Mouse (Mus musculus): ENCODE results near the gene Igsf9b. TPM values are rescaled to one million over a fixed set of nuclear protein-coding genes. Genes with fewer than 3 reads are reported as not detected.

Gene Igsf9b
- polyA plus RNA-seq, 1 experiment from 2014 or later: 1.7 TPM

DNA sequence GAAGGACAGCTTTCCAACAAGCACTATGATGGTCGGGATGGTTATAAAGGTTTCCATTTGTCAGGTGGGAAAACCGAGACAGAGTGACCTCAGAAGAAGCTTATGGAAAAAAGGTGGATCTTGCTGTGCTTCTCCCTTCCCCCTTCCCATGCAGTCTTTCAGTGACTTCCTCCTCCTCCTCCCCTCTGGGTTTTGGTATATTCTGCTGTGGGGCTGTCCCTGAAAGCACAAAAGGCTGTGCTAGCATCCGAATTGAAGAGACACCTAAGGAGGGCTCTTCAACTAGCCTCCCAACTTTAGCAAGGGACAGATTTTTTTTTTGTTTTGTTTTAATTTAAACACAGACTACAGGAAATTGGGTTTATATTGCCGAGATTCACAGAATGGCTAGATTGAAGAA lies 1.7 kb downstream of the Igsf9b start:
- H3K9me3 ChIP-seq (replicated peaks; ENCODE audit: control insufficient read depth, low read length): no peaks in the 10 kb centered on the region
- peaks cover 26% of the 10 kb centered on the region for H3K27me3 ChIP-seq (ENCODE audit: control insufficient read depth, insufficient read depth, low read length)
- no peak overlapping the region for H3K27ac ChIP-seq (ENCODE audit: low read depth, low read length)
- WGBS (ENCODE audit: insufficient replicate concordance): 13% methylated on average over 4 of the region's 4 CpGs
- peaks cover 7% of the 10 kb centered on the region; the same call in 1 of the 2 replicates for H3K4me1 ChIP-seq (ENCODE audit: control insufficient read depth, insufficient read depth, low read length)
- peak overlapping the region; percentile 67 for H3K4me3 ChIP-seq (ENCODE audit: low read depth, low read length)
- ATAC-seq (replicated peaks; ENCODE audit: insufficient number of reproducible peaks, low FRiP score, low TSS enrichment): no peak
- H3K9ac ChIP-seq (ENCODE audit: low read depth, low read length): no peak overlapping the region
- H3K36me3 ChIP-seq (ENCODE audit: control insufficient read depth, insufficient read depth, low read length): no peaks in the 10 kb centered on the region
- peak overlapping the region; percentile 94 for H3K4me2 ChIP-seq

DNA sequence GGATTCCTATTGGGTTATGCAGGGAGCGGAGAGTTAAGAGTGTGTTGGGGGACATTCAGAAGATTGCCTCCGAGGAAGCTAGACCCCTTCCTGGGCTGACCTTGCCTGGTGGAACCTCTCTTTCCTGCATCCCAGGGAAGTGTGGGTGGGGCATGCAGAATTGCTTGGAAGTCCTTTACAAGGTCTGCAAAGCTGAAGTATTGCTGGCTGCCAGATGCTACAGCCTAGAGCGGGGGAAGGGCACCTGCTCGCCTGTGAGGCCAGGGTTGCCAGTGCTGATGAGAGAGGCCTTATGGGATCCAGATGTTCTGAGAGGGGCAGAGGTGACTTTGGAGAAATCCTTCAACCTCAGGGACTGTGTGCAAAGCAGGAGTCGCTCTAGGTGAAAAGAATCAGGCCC lies 2.5 kb downstream of the Igsf9b start:
- no peak for ATAC-seq (replicated peaks; ENCODE audit: insufficient number of reproducible peaks, low FRiP score, low TSS enrichment)
- Histone ChIP-seq H3K4me2 (no peak overlapping the region), H3K36me3 (ENCODE audit: control insufficient read depth, insufficient read depth, low read length) (no peaks in the 10 kb centered on the region), H3K4me1 (ENCODE audit: control insufficient read depth, insufficient read depth, low read length) (peaks cover 7% of the 10 kb centered on the region; the same call in 1 of the 2 replicates), H3K27me3 (ENCODE audit: control insufficient read depth, insufficient read depth, low read length) (peaks cover 26% of the 10 kb centered on the region), H3K27ac (ENCODE audit: low read depth, low read length) (no peak overlapping the region), H3K9me3 (replicated peaks; ENCODE audit: control insufficient read depth, low read length) (no peaks in the 10 kb centered on the region), H3K4me3 (ENCODE audit: low read depth, low read length) (no peak overlapping the region), H3K9ac (ENCODE audit: low read depth, low read length) (no peak overlapping the region)
- WGBS (ENCODE audit: insufficient replicate concordance): 43% methylated on average over 5 of the region's 5 CpGs

DNA sequence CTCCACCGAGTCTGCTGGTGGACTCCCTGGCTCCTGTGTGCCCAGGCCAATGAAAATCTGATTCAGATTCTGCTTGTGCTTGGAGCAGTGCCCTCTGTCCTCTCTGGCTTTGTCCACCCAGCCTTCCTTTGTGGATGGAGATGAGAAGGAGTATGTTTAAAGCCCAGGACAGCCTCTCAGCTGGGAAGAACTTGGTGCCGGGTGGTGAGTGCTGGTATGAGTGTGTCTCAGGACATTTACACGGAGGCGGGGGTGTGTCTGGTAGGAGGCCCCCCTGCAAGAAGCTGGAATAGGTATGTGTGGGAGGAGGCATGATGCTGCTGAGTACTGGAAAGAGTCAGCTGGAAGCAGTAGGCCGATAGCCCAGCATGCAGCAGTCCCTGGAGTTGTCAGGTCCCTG lies 3.3 kb downstream of the Igsf9b start:
- Histone ChIP-seq H3K4me2 (no peak overlapping the region), H3K27ac (ENCODE audit: low read depth, low read length) (no peak overlapping the region), H3K4me1 (ENCODE audit: control insufficient read depth, insufficient read depth, low read length) (peaks cover 7% of the 10 kb centered on the region; the same call in 1 of the 2 replicates), H3K27me3 (ENCODE audit: control insufficient read depth, insufficient read depth, low read length) (peaks cover 26% of the 10 kb centered on the region), H3K9me3 (replicated peaks; ENCODE audit: control insufficient read depth, low read length) (no peaks in the 10 kb centered on the region), H3K4me3 (ENCODE audit: low read depth, low read length) (no peak overlapping the region), H3K9ac (ENCODE audit: low read depth, low read length) (no peak overlapping the region), H3K36me3 (ENCODE audit: control insufficient read depth, insufficient read depth, low read length) (no peaks in the 10 kb centered on the region)
- ATAC-seq (replicated peaks; ENCODE audit: insufficient number of reproducible peaks, low FRiP score, low TSS enrichment): no peak
- 52% methylated on average over 5 of the region's 5 CpGs for WGBS (ENCODE audit: insufficient replicate concordance)

DNA sequence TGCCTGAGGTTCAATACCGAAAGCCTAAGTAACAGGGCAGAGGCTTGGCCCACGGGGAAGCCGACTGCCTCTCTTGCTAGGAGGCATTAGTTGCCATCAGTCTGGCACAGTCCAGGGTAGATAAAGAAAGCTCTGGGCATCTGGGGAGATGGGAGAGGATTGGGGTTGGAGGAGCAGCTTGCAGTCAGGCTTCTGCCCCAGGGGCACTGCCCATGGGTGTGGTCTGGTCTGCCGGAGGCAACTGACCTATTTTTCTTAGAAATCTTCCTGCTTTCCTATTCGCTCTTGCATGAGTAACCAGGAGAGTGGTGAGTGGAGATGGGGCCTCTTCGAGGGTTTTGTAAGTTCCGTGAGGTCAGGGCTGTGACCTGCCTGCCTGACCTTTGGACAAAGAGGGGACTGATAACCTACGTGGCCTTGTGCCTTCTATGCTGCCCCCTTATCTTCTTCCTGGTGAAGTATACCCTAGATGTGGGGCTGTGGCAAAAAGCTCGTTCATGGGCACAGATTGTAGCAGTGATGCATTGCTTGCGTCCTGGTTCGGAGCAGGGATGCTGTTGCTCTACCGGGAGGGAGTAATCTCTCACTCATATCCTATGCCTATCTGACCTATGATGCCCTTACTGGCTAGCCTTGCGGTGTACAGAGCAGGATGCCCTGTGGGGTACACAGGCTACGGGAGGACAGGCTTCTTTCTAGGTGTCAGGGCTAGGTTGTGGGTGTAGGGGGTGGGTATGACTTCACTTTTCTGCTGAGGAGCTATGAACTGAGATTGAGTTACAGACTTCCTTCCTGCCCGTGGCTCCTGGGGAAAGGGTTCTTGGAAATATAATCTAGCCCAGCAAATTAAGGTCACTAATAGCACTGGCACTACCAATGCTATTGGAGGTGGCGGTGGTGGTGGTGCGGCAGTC lies 4.8 kb downstream of the Igsf9b start:
- H3K27ac ChIP-seq (ENCODE audit: low read depth, low read length): no peak overlapping the region
- ATAC-seq (replicated peaks; ENCODE audit: insufficient number of reproducible peaks, low FRiP score, low TSS enrichment): no peak

DNA sequence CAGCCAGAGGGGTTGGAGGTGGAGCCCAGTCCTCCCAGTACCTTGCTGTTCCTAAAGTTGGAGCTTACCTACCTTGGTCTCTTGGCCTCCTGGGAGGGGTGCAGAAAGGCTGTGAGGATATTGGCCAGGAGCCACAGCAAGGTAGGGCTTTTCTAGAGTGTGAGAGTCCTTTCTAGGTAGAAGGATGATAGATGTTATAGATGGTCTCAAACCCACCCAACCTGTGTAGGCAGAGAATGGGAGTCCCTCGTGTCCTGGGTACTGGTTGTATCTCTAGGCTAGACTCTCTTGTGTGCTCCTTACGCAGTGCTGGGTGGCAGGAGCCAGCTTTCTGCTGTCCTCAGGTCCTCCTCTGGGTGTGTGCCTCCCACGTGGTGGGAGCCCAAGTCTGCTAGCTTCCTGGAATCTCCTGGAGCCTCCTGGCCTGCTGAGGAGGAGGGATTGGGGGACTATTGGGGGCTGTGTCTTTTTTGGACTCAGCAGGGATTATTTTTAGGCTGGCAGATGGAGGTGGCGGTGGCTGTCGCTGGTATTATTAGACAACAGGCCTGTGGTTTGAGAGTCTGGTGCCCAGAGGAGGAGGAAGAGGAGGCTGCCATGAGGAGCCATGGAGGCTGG lies 5.6 kb downstream of the Igsf9b start:
- H3K27me3 ChIP-seq (ENCODE audit: control insufficient read depth, insufficient read depth, low read length): peaks cover 17% of the 10 kb centered on the region
- no peak overlapping the region for H3K4me2 ChIP-seq
- no peaks in the 10 kb centered on the region for H3K36me3 ChIP-seq (ENCODE audit: control insufficient read depth, insufficient read depth, low read length)
- H3K4me3 ChIP-seq (ENCODE audit: low read depth, low read length): no peak overlapping the region
- no peak for ATAC-seq (replicated peaks; ENCODE audit: insufficient number of reproducible peaks, low FRiP score, low TSS enrichment)
- H3K4me1 ChIP-seq (ENCODE audit: control insufficient read depth, insufficient read depth, low read length): peaks cover 5% of the 10 kb centered on the region; the same call in 1 of the 2 replicates
- WGBS (ENCODE audit: insufficient replicate concordance): 46% methylated on average over 5 of the region's 5 CpGs
- no peak overlapping the region for H3K9ac ChIP-seq (ENCODE audit: low read depth, low read length)
- no peaks in the 10 kb centered on the region for H3K9me3 ChIP-seq (replicated peaks; ENCODE audit: control insufficient read depth, low read length)
- no peak overlapping the region for H3K27ac ChIP-seq (ENCODE audit: low read depth, low read length)

More for the DNA sequence above, 4.8 kb downstream of the Igsf9b start:
- Histone ChIP-seq H3K9me3 (replicated peaks; ENCODE audit: control insufficient read depth, low read length) (no peaks in the 10 kb centered on the region), H3K4me2 (no peak overlapping the region), H3K4me1 (ENCODE audit: control insufficient read depth, insufficient read depth, low read length) (peaks cover 5% of the 10 kb centered on the region; the same call in 1 of the 2 replicates), H3K4me3 (ENCODE audit: low read depth, low read length) (no peak overlapping the region), H3K9ac (ENCODE audit: low read depth, low read length) (no peak overlapping the region), H3K36me3 (ENCODE audit: control insufficient read depth, insufficient read depth, low read length) (no peaks in the 10 kb centered on the region), H3K27me3 (ENCODE audit: control insufficient read depth, insufficient read depth, low read length) (peaks cover 20% of the 10 kb centered on the region)
- WGBS (ENCODE audit: insufficient replicate concordance): 54% methylated on average over 17 of the region's 17 CpGs

DNA sequence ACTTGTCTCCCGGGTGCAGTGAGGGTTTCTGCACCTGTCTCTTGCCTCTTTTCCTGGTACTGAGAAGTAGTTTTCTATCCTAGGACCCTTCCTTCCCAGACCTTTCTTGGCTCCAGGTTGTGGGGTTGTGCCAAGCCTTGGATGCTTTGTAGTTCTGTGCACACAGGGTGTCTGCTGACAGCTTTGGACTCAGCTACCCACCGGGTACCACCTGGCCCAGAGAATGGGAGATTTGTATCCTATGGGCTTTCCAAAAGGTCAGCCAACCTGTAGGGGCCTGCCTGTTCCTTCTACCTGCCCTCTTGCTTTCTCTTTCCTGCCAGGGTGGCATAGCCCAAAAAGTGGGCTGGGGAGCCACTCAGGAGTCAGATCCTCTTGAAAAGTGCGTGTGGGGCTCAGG lies 6.5 kb downstream of the Igsf9b start:
- H3K27me3 ChIP-seq (ENCODE audit: control insufficient read depth, insufficient read depth, low read length): peaks cover 9% of the 10 kb centered on the region
- ATAC-seq (replicated peaks; ENCODE audit: insufficient number of reproducible peaks, low FRiP score, low TSS enrichment): no peak
- peaks cover 5% of the 10 kb centered on the region; the same call in 1 of the 2 replicates for H3K4me1 ChIP-seq (ENCODE audit: control insufficient read depth, insufficient read depth, low read length)
- H3K9ac ChIP-seq (ENCODE audit: low read depth, low read length): no peak overlapping the region
- H3K27ac ChIP-seq (ENCODE audit: low read depth, low read length): no peak overlapping the region
- no peaks in the 10 kb centered on the region for H3K9me3 ChIP-seq (replicated peaks; ENCODE audit: control insufficient read depth, low read length)
- H3K4me3 ChIP-seq (ENCODE audit: low read depth, low read length): no peak overlapping the region
- 46% methylated on average over 3 of the region's 3 CpGs for WGBS (ENCODE audit: insufficient replicate concordance)
- H3K36me3 ChIP-seq (ENCODE audit: control insufficient read depth, insufficient read depth, low read length): no peaks in the 10 kb centered on the region
- H3K4me2 ChIP-seq: no peak overlapping the region

DNA sequence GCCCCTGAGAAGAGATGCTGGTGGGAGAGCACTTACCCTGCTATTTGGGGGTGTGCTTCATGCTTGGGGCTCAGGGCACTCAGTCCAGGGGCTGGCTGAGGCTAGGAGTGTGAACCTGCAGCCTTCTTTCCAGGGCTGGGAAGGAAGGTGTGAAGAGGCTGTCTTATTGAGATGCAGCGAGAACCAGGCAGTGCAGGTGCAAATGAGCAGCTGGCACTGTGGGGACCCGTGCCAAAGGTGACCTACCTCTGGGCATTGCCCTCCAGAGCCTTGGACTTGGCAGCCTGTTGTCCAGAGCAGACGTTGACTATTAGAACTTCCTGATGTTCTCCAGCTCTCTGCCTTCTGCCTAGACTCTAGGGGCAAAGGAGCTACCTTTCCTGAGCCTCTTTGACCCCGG lies 7.6 kb downstream of the Igsf9b start:
- Histone ChIP-seq H3K4me1 (ENCODE audit: control insufficient read depth, insufficient read depth, low read length) (peaks cover 5% of the 10 kb centered on the region; the same call in 1 of the 2 replicates), H3K4me2 (no peak overlapping the region), H3K9ac (ENCODE audit: low read depth, low read length) (no peak overlapping the region), H3K27ac (ENCODE audit: low read depth, low read length) (no peak overlapping the region), H3K9me3 (replicated peaks; ENCODE audit: control insufficient read depth, low read length) (no peaks in the 10 kb centered on the region), H3K36me3 (ENCODE audit: control insufficient read depth, insufficient read depth, low read length) (no peaks in the 10 kb centered on the region), H3K27me3 (ENCODE audit: control insufficient read depth, insufficient read depth, low read length) (peaks cover under 1% of the 10 kb centered on the region), H3K4me3 (ENCODE audit: low read depth, low read length) (no peak overlapping the region)
- no peak for ATAC-seq (replicated peaks; ENCODE audit: insufficient number of reproducible peaks, low FRiP score, low TSS enrichment)
- WGBS (ENCODE audit: insufficient replicate concordance): 10% methylated on average over 4 of the region's 4 CpGs

DNA sequence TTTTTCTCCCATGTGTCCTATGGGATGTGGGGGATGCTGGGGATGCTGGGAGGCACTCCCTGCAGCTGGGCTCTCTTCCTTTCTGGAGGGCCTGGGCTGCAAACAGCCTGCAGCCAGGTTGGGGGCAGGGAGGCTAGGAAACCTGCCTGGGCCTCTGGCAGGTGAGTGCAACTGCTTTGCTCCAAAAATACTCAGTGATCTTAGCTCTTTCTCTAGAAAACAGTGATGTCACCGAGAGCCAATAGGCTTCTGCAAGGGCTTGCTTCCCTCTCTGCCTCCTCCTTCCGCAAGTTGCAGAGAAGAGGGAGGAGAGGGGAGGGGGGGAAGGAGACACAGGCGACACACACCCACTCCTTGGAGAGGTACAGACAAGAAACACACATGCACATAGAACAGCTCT lies 8.3 kb downstream of the Igsf9b start:
- 11% methylated on average over 2 of the region's 3 CpGs for WGBS (ENCODE audit: insufficient replicate concordance)

More for the DNA sequence above, 8.3 kb downstream of the Igsf9b start:
- H3K27me3 ChIP-seq (ENCODE audit: control insufficient read depth, insufficient read depth, low read length): no peaks in the 10 kb centered on the region
- no peaks in the 10 kb centered on the region for H3K9me3 ChIP-seq (replicated peaks; ENCODE audit: control insufficient read depth, low read length)
- H3K9ac ChIP-seq (ENCODE audit: low read depth, low read length): no peak overlapping the region
- H3K36me3 ChIP-seq (ENCODE audit: control insufficient read depth, insufficient read depth, low read length): no peaks in the 10 kb centered on the region
- no peak overlapping the region for H3K4me3 ChIP-seq (ENCODE audit: low read depth, low read length)
- H3K27ac ChIP-seq (ENCODE audit: low read depth, low read length): no peak overlapping the region
- peaks cover 5% of the 10 kb centered on the region; the same call in 1 of the 2 replicates for H3K4me1 ChIP-seq (ENCODE audit: control insufficient read depth, insufficient read depth, low read length)
- ATAC-seq (replicated peaks; ENCODE audit: insufficient number of reproducible peaks, low FRiP score, low TSS enrichment): no peak
- no peak overlapping the region for H3K4me2 ChIP-seq
